Mouse (Mus musculus) urinary bladder, postnatal 10 days (tissue): ENCODE results near the gene Gm3045.

Experiments used
- DNase-seq: peaks from one replicate; pipeline ENCODE4 v3.0.0; 2022; ENCODE audit warnings: low spot score

Gene Gm3045

GRCm38 (mm10) chr13:56438211-56439075 lies 12.0 kb downstream of the Gm3045 start, which contains the start of gene Slc25a48:
Slc25a48 (plus strand) TSS chr13:56438355.
- no peak for DNase-seq

- no peak for DNase-seq
Measured at GRCm38 (mm10) chr13:56443411-56443810, 17.0 kb downstream of the Gm3045 start.

- no peak for DNase-seq
Measured at GRCm38 (mm10) chr13:56444112-56444511, 17.7 kb downstream of the Gm3045 start.

GRCm38 (mm10) chr13:56444996-56445395 lies 18.6 kb downstream of the Gm3045 start:
- DNase-seq, result no peak

- DNase-seq, result no peak
Measured at GRCm38 (mm10) chr13:56449239-56450030, 23.0 kb downstream of the Gm3045 start.

GRCm38 (mm10) chr13:56450035-56450434 lies 23.6 kb downstream of the Gm3045 start:
- DNase-seq, result no peak

- DNase-seq, result no peak
Measured at GRCm38 (mm10) chr13:56458001-56458400, 31.6 kb downstream of the Gm3045 start.

- no peak for DNase-seq
Measured at GRCm38 (mm10) chr13:56461460-56461859, 35.1 kb downstream of the Gm3045 start.

GRCm38 (mm10) chr13:56462791-56463190 lies 36.4 kb downstream of the Gm3045 start:
- DNase-seq, result no peak

- no peak for DNase-seq
Measured at GRCm38 (mm10) chr13:56463261-56463660, 36.9 kb downstream of the Gm3045 start.

- no peak for DNase-seq
Measured at GRCm38 (mm10) chr13:56463750-56464149, 37.4 kb downstream of the Gm3045 start.

GRCm38 (mm10) chr13:56467786-56468185 lies 41.4 kb downstream of the Gm3045 start:
- DNase-seq, result no peak

- no peak for DNase-seq
Measured at GRCm38 (mm10) chr13:56468536-56468935, 42.1 kb downstream of the Gm3045 start.

GRCm38 (mm10) chr13:56471211-56471610 lies 44.8 kb downstream of the Gm3045 start:
- no peak for DNase-seq

GRCm38 (mm10) chr13:56471951-56472350 lies 45.6 kb downstream of the Gm3045 start:
- DNase-seq, result no peak

- DNase-seq, result no peak
Measured at GRCm38 (mm10) chr13:56472661-56473060, 46.3 kb downstream of the Gm3045 start.

- DNase-seq, result no peak
Measured at GRCm38 (mm10) chr13:56475363-56475762, 49.0 kb downstream of the Gm3045 start.

- DNase-seq, result no peak
Measured at GRCm38 (mm10) chr13:56476790-56477189, 50.4 kb downstream of the Gm3045 start.

- DNase-seq, result no peak
Measured at GRCm38 (mm10) chr13:56477271-56477670, 50.9 kb downstream of the Gm3045 start.

- no peak for DNase-seq
Measured at GRCm38 (mm10) chr13:56478027-56478426, 51.6 kb downstream of the Gm3045 start.

GRCm38 (mm10) chr13:56482146-56482545 lies 55.8 kb downstream of the Gm3045 start, which contains the start of gene Il9:
Il9 (minus strand) TSS chr13:56482246.
- DNase-seq, result no peak
